ENCODE assay signal across 22 mouse cellular contexts in genomic region chr7:138214710-138215109, GRCm38 (mm10).
"Had no signal": no experiment of that assay in that cellular context is flagged by ENCODE, and none has a peak within 500 bp of the region (broad histone marks: within the 10 kb centered on the region; RNA-seq: fewer than 3 reads in every experiment).

No protein-coding gene starts in this region.

- H3K9me3 ChIP-seq: limb, embryonic 12.5 days; limb, embryonic 15.5 days; neural tube, embryonic 13.5 days had no signal

- DNase-seq: kidney, adult 18-20 months; kidney, postnatal 25 days; layer of hippocampus, adult 9-11 months; left cerebral cortex, postnatal 4 days; liver, postnatal 0 days; right cerebral cortex, postnatal 14 days; right cerebral cortex, postnatal 4 days; thymus, adult 2 months; thymus, postnatal 14 days; thymus, postnatal 4 days had no signal

- H3K36me3 ChIP-seq: limb, embryonic 12.5 days; limb, embryonic 15.5 days; neural tube, embryonic 13.5 days had no signal

- H3K4me2 ChIP-seq: limb, embryonic 15.5 days; liver, embryonic 11.5 days; lung, embryonic 14.5 days; neural tube, embryonic 13.5 days had no signal

- H3K9ac ChIP-seq: limb, embryonic 12.5 days; limb, embryonic 15.5 days; liver, embryonic 14.5 days; liver, postnatal 0 days; lung, embryonic 14.5 days; neural tube, embryonic 13.5 days had no signal

- ATAC-seq: liver, postnatal 0 days; lung, postnatal 0 days had no signal

- H3K27ac ChIP-seq: kidney, postnatal 0 days; layer of hippocampus, adult 2 months; left cerebral cortex, adult 2 months; limb, embryonic 12.5 days; limb, embryonic 15.5 days; liver, embryonic 14.5 days; macrophage; stomach, postnatal 0 days had no signal

- H3K27me3 ChIP-seq: limb, embryonic 12.5 days; limb, embryonic 15.5 days; neural tube, embryonic 13.5 days had no signal

- H3K4me3 ChIP-seq: layer of hippocampus, adult 2 months; left cerebral cortex, adult 2 months; limb, embryonic 12.5 days; limb, embryonic 15.5 days; neural tube, embryonic 13.5 days had no signal
